Mouse (Mus musculus): Measurements from ENCODE around the gene Adamts2.

The Adamts2 gene

DNA sequence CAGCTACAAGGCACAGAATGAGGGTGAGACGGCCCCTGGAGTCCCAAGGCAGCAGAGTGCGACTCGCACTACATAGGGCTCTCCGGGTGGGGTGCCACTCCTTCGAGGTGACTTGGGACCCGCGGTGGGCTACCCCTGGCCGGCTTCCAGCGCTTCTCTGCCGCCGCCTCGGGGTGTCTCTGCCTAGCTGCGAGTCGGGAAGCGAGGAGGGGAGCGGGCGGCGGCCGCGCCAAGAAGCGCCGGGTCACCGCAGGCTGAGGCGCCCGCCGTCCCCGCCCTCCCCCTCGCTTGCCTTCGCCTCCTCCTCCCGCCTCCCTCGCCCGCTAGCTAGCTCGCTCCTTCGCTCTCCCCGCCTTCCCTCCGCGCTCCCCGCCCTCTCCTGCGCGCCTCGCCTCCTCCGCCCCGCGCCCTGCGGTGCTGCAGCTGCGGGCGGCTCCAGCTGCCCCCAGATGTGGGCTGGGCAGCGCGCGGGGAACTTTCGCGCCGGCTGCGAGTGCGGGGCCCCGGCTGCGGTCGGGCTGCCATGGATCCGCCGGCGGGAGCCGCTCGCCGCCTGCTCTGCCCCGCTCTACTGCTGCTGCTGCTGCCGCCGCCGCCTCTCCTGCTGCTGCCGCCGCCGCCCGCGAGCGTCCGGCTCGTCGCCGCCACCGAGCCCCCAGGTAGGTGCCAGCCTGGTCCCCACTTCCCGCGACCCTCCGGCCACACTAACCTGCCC lies at the start of gene Adamts2:
TSS of gene Adamts2 (plus strand) at position 444 of the 715 bp plus-strand sequence.
- peak; percentile 90 for DNase-seq

DNA sequence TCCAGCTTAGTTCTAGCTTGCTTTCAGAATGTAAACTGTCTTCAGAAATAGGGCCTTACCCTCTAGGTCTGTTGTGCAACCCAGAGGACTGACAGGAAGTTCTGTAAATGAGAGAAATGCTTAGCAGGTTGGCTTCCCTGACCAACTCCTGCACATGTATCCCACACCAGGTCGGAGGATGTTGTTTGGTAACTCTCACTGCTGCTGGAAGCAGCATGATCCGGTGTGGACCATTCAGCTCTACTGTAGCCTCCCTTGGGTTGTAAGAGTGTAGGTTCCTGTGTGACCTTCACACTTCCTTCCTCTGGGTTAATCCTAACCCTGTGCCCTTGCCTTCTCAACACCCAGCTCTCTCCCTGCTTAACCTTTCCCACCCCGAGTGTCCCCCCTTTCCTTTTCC lies 44.8 kb upstream of the Adamts2 start:
- DNase-seq, result no peak

DNA sequence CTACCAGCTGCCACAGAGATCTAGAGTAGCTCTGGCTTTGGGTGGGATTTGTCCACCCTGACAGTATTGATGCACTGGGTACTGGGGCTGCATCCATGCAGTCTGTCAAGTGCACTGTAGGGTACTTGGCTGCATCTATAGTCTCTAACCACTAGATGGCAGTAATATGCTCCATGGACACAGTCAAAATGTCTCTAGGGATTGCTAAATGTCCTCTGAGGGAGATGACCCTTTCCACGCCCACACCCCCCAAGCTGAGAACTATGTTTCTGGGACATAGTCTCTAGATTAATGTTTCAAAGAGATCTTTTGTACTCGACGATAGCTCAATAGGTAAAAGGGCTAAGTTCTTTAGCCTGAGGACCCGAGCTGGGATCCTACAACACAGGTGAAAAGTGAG lies 42.8 kb upstream of the Adamts2 start:
- peak; percentile 50 for DNase-seq

- peak; percentile 32 for DNase-seq
These were observed 36.2 kb upstream of the Adamts2 start for GRCm38 (mm10) chr11:50565466-50566211.

- DNase-seq, result no peak
These were observed 30.4 kb upstream of the Adamts2 start for GRCm38 (mm10) chr11:50571448-50571847.

DNA sequence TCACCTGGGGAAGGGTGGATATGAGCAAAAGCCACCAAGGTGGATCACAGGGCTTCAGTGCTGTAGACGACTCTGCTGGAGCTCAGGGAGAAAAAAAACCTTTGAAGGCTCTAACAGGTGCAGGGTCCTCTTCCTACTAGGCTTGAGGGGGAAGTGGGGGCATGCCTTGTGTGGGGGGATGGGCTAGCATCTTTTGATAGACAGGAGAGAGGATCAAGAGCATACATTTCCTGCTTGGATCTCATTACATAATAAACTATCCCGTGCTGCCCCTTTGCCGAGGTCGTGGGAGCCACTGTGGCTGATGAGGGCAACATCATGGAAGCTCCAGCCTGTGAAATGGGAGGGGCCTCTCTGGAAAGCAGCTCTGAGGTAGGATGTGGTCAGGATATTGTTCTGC lies 25.4 kb upstream of the Adamts2 start:
- no peak for DNase-seq

DNA sequence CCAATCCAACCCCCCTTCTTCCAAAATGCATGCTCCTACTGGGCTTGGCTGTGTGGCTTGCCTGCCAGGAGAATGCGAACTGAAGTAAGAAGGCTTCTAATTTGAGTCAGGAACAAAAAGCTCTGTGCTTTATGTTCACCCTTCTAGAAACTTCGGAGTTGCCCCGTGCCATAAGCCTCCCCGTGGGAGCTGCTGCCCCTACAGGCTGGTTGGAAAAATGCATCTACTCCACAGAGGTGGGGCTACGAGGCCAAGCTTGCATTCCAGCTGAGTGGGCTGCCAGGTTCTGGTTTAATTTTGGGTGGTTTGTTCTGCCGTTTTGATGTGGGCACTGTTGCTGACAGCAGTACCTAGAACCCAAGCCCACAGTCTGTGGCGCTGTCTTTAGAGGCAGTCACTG lies 14.9 kb upstream of the Adamts2 start:
- peak; percentile 75 for DNase-seq

DNA sequence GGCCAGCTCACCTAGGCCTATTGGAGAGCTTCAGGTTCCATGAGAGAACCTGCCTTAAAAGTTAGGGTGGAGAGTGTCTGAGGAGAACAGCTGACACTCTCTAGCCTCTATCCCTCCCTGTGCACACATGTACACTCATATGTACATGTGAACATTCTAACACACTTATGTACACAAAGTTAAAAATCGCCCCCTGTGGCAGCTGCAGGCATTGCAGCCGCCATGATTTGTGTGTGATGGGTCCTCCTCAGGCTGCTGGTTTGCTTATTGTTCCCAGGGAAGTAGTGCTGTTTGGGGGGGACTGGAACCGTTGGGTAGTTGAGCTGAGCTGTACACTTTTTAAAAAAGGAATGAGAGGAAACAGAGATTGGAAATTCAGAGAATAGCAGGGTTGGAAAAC lies 14.1 kb upstream of the Adamts2 start:
- DNase-seq, result peak; percentile 69

- peak; percentile 71 for DNase-seq
These were observed 12.8 kb upstream of the Adamts2 start for GRCm38 (mm10) chr11:50589060-50589459.

DNA sequence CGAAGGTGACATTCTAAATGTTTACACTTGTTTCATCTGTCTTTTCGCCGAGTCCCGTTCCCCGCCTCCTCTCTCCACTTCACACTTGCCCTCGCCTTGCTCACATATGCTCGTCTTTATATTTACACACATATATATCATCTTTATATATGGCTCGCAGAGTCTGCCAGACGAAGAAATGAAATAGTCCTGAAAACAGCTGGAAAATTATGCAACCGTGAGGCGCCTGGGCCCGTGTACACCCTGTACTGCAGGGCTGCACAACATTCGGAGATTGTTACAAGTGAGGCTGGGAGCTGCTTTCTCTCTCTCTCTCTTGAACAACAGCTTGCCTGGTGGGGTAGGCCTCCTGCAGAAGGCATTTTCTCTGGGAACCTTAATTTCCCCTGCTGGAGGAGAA lies 10.8 kb upstream of the Adamts2 start:
- DNase-seq, result no peak

- no peak for DNase-seq
These were observed 8.9 kb upstream of the Adamts2 start for GRCm38 (mm10) chr11:50592892-50593553.

DNA sequence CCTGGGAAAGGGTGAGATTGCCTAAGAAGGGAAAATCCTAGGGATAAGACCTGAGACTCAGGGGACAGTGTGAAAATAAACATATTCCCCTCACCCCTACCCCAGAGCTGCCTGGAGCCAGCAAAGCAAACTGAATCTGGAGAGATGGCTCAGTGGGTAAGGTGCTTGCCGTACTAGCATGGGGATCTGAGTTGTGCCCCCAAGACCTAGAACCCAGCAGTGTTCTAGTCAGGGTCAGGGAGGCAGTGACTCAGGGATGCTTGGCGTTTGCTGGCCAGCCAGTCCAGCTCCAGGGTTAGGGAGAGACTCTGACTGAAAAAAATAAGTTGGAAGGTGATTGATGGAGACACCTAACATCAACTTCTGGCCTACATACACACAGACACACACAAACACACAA lies 5.3 kb upstream of the Adamts2 start:
- DNase-seq, result no peak

GRCm38 (mm10) chr11:50599156-50599555 lies 2.7 kb upstream of the Adamts2 start:
- no peak for DNase-seq

DNA sequence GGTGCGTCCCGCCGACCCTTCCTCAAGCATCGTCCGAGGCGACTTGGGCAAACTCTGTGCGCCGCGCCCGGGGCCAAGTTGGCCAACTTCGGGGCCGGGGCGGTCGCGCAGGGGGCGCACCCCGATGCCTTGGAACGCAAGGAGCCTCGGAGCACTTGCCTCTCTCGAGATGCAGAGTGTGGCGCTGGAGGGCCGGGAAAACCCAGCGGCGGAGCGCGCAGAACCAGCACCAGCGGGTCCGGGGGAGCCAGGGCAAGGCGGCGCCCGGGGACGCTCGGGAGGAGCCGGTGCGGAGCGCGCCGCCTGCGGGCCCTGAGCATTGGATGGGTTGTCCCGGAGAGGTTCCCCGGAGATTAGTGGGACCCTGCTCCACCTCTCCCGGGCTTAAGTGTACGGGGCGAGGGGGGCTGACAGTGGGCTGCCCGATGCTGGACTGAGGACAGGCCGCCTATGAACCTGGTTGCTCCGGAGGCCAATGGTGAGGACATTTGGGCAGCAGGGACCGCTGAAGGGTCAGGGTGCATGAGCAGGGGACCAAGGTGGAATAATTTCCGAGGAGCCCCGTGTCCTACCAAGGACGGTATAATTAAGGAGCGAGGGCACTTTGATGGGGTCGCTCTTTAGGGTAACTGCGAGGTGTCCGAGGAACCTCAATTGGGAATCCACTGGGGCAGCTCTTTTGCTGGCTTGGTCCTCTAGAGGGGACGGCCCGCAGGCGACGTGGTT lies 635 bp downstream of the Adamts2 start:
- peak; percentile 73 for DNase-seq

GRCm38 (mm10) chr11:50603082-50603910 lies 1.4 kb downstream of the Adamts2 start:
- peak; percentile 78 for DNase-seq

GRCm38 (mm10) chr11:50604371-50604770 lies 2.5 kb downstream of the Adamts2 start:
- no peak for DNase-seq

- DNase-seq, result no peak
These were observed 9.3 kb downstream of the Adamts2 start for GRCm38 (mm10) chr11:50611181-50611580.

GRCm38 (mm10) chr11:50617015-50617543 lies 15.2 kb downstream of the Adamts2 start:
- no peak for DNase-seq

DNA sequence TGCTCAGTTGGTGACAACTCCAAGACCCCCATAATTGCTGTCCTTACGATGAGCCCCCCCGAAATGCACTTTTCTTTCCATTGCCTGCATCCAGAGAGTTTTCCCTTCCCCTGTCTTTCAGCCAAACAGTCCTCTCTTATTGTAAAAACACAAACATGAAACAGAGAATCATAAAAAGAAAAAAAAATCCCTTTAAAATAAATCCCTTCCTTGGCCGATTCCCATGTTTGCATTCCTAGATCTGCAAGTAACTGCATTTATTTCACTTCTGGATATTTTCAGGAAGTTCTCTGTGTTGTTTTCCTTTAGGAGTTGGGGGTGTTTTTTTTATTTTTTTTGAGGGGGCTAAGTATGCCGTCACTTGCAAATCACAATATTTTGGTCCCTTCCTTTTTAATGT lies 19.0 kb downstream of the Adamts2 start:
- no peak for DNase-seq

- DNase-seq, result peak; percentile 55
These were observed 19.5 kb downstream of the Adamts2 start for GRCm38 (mm10) chr11:50621364-50621763.

GRCm38 (mm10) chr11:50622238-50622726 lies 20.4 kb downstream of the Adamts2 start:
- peak; percentile 93 for DNase-seq

DNA sequence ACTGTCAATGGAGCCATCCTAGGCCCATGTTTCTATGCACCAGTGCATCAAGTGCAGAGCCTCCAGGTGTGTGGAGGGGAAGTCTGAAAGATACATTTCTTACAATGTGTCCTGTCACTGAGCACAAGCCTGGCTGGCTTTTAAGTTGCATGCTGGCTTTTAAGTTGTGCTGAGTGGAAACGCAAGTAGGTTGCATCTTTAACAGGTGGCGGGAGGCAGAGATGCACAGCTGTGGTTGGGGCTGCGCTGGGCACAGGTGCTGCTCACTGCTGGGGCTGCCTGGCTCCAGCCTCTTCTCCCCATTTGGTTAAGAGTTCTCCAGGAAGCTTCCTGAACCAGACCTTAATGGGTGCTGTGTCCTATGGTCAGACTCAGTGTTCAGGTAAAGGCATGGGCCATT lies 21.9 kb downstream of the Adamts2 start:
- DNase-seq, result no peak
